Mouse (Mus musculus): Measurements from ENCODE around the gene Ajm1.

- TF ChIP-seq CTCF (IDR thresholded peaks at IDR 0.05; ENCODE audit: borderline replicate concordance, insufficient read depth, low read depth, low read length) (peak; percentile 65; the same call in 1 of the 2 replicates), POLR2A (IDR thresholded peaks at IDR 0.05; ENCODE audit: borderline replicate concordance, insufficient read depth, low read length) (no peak)
Measured at GRCm38 (mm10) chr2:25591863-25592262, 10.3 kb upstream of the Ajm1 start.

Data from cerebellum, adult 2 months (tissue).